Mouse (Mus musculus) liver, embryonic 11.5 days (tissue): ENCODE data around the gene Dexi. TPM values are rescaled to one million over a fixed set of nuclear protein-coding genes. Genes with fewer than 3 reads are reported as not detected.

Experiments
- ATAC-seq: fragments of 200-750 bp; cut with Nextera tagmentation; replicated peaks from 2 replicates; pipeline ENCODE4 v1.8.0; 2017; ENCODE audit warnings: moderate number of reproducible peaks, mild to moderate bottlenecking, moderate TSS enrichment, moderate library complexity; ENCODE audit not compliant: low FRiP score
- DNase-seq: peaks from one replicate; pipeline ENCODE4 v3.0.0-alpha.2; 2017; ENCODE audit warnings: low spot score
- H3K27ac ChIP-seq: fragments of 300-500 bp; sonication (generic); 2 replicates; pipeline ENCODE4 v1.5.1; 2014; ENCODE audit warnings: mild to moderate bottlenecking, low read depth, low read length, control low read depth
- H3K27me3 ChIP-seq: fragments of 300-500 bp; sonication (generic); replicated peaks from 2 replicates; pipeline ENCODE4 v1.6.1; 2014; ENCODE audit warnings: low read length, mixed read lengths; ENCODE audit not compliant: control insufficient read depth, insufficient read depth
- H3K36me3 ChIP-seq: fragments of 300-500 bp; sonication (generic); 2 replicates; pipeline ENCODE4 v1.6.1; 2014; ENCODE audit warnings: mild to moderate bottlenecking, low read length, moderate library complexity, mixed read lengths; ENCODE audit not compliant: control insufficient read depth, insufficient read depth
- H3K4me1 ChIP-seq: fragments of 300-500 bp; sonication (generic); replicated peaks from 2 replicates; pipeline ENCODE4 v1.6.1; 2014; ENCODE audit warnings: low read length, mixed read lengths; ENCODE audit not compliant: control insufficient read depth, insufficient read depth
- H3K4me2 ChIP-seq: fragments of 300-500 bp; sonication (generic); 2 replicates; pipeline ENCODE4 v1.6.1; 2014; ENCODE audit warnings: mild to moderate bottlenecking, control low read depth, moderate library complexity
- H3K4me3 ChIP-seq: fragments of 300-500 bp; sonication (generic); 2 replicates; pipeline ENCODE4 v1.5.1; 2014; ENCODE audit warnings: low read depth, low read length, control low read depth
- H3K9ac ChIP-seq: fragments of 300-500 bp; sonication (generic); 2 replicates; pipeline ENCODE4 v1.6.1; 2014; ENCODE audit warnings: low read depth, low read length, control low read depth
- H3K9me3 ChIP-seq: fragments of 300-500 bp; sonication (generic); 2 replicates; pipeline ENCODE4 v1.6.1; 2016; ENCODE audit warnings: low read length, inconsistent platforms, mixed read lengths; ENCODE audit not compliant: control insufficient read depth
- WGBS: fragments of 180-500 bp; shearing (Covaris S2); extraction: QIAGEN DNeasy Blood & Tissue Kit; methylation state at CpG from one replicate; pipeline ENCODE4 v1.1.7; 2014; 5-methylcytosine and 5-hydroxymethylcytosine counted together
- polyA plus RNA-seq: library from polyadenylated mRNA; unstranded; fragments of >200 nt; fragmentation: Nextera tagmentation; extraction: Ambion mirVana; gene quantifications from 2 replicates; pipeline ENCODE4 v1.2.1, GENCODE M21; 2014

The Dexi gene
- polyA plus RNA-seq, 1 experiment from 2014 or later, result 9.6 TPM

GRCm38 (mm10) chr16:10520908-10521614 is 21.8 kb downstream of the Dexi start:
- peak; percentile 60 for DNase-seq
- Histone ChIP-seq H3K36me3 (no peaks in the 10 kb centered on the region), H3K27ac (no peak overlapping the region), H3K4me1 (no peaks in the 10 kb centered on the region), H3K9ac (no peak overlapping the region), H3K27me3 (no peaks in the 10 kb centered on the region), H3K9me3 (no peaks in the 10 kb centered on the region), H3K4me2 (no peak overlapping the region), H3K4me3 (no peak overlapping the region)
- 40% methylated on average over 2 of the region's 2 CpGs for WGBS
- no peak; the same call in 1 of the 2 replicates for ATAC-seq

GRCm38 (mm10) chr16:10518030-10518429 is 24.8 kb downstream of the Dexi start:
- no peaks in the 10 kb centered on the region for H3K27me3 ChIP-seq
- no peak overlapping the region for H3K4me2 ChIP-seq
- no peak for ATAC-seq
- no peak for DNase-seq
- no peak overlapping the region for H3K4me3 ChIP-seq
- no peaks in the 10 kb centered on the region for H3K9me3 ChIP-seq
- H3K36me3 ChIP-seq, result no peaks in the 10 kb centered on the region
- no peak overlapping the region for H3K9ac ChIP-seq
- 41% methylated on average over 5 of the region's 5 CpGs for WGBS
- no peaks in the 10 kb centered on the region for H3K4me1 ChIP-seq
- H3K27ac ChIP-seq, result no peak overlapping the region

GRCm38 (mm10) chr16:10515953-10516572 is 26.8 kb downstream of the Dexi start:
- Histone ChIP-seq H3K4me3 (no peak overlapping the region), H3K9me3 (no peaks in the 10 kb centered on the region), H3K36me3 (no peaks in the 10 kb centered on the region), H3K27me3 (no peaks in the 10 kb centered on the region), H3K9ac (no peak overlapping the region), H3K4me2 (no peak overlapping the region), H3K4me1 (no peaks in the 10 kb centered on the region), H3K27ac (no peak overlapping the region)
- 86% methylated on average over 12 of the region's 12 CpGs for WGBS
- ATAC-seq, result no peak
- DNase-seq, result no peak

- Histone ChIP-seq H3K9ac (no peak overlapping the region), H3K4me1 (no peaks in the 10 kb centered on the region), H3K9me3 (no peaks in the 10 kb centered on the region), H3K4me2 (no peak overlapping the region), H3K4me3 (no peak overlapping the region), H3K36me3 (no peaks in the 10 kb centered on the region), H3K27ac (no peak overlapping the region), H3K27me3 (no peaks in the 10 kb centered on the region)
- DNase-seq (no peak), ATAC-seq (no peak)
- 75% methylated on average over 12 of the region's 12 CpGs for WGBS
Observed at GRCm38 (mm10) chr16:10511134-10511520, 31.7 kb downstream of the Dexi start.

GRCm38 (mm10) chr16:10510477-10511133 is 32.2 kb downstream of the Dexi start:
- ATAC-seq, result no peak
- Histone ChIP-seq H3K4me1 (no peaks in the 10 kb centered on the region), H3K4me2 (no peak overlapping the region), H3K27ac (no peak overlapping the region), H3K36me3 (no peaks in the 10 kb centered on the region), H3K9me3 (no peaks in the 10 kb centered on the region), H3K4me3 (no peak overlapping the region), H3K27me3 (no peaks in the 10 kb centered on the region), H3K9ac (no peak overlapping the region)
- 55% methylated on average over 14 of the region's 14 CpGs for WGBS
- DNase-seq, result no peak

- H3K27ac ChIP-seq, result no peak overlapping the region
- no peak overlapping the region for H3K9ac ChIP-seq
- no peak overlapping the region for H3K4me3 ChIP-seq
- no peak overlapping the region for H3K4me2 ChIP-seq
- 64% methylated on average over 6 of the region's 6 CpGs for WGBS
- ATAC-seq, result no peak
- H3K27me3 ChIP-seq, result no peaks in the 10 kb centered on the region
- DNase-seq, result no peak
- H3K4me1 ChIP-seq, result no peaks in the 10 kb centered on the region
- no peaks in the 10 kb centered on the region for H3K9me3 ChIP-seq
- H3K36me3 ChIP-seq, result no peaks in the 10 kb centered on the region
Observed at GRCm38 (mm10) chr16:10508691-10509090, 34.2 kb downstream of the Dexi start.

- H3K4me2 ChIP-seq, result no peak overlapping the region
- 74% methylated on average over 4 of the region's 4 CpGs for WGBS
- H3K36me3 ChIP-seq, result no peaks in the 10 kb centered on the region
- ATAC-seq (no peak), DNase-seq (no peak)
- no peak overlapping the region for H3K27ac ChIP-seq
- no peak overlapping the region for H3K4me3 ChIP-seq
- H3K9me3 ChIP-seq, result no peaks in the 10 kb centered on the region
- no peaks in the 10 kb centered on the region for H3K27me3 ChIP-seq
- H3K9ac ChIP-seq, result no peak overlapping the region
- no peaks in the 10 kb centered on the region for H3K4me1 ChIP-seq
Observed at GRCm38 (mm10) chr16:10507445-10507844, 35.4 kb downstream of the Dexi start.

GRCm38 (mm10) chr16:10503058-10503457 is 39.8 kb downstream of the Dexi start:
- no peaks in the 10 kb centered on the region for H3K27me3 ChIP-seq
- no peaks in the 10 kb centered on the region for H3K4me1 ChIP-seq
- no peak overlapping the region for H3K9ac ChIP-seq
- no peak for DNase-seq
- H3K9me3 ChIP-seq, result no peaks in the 10 kb centered on the region
- H3K27ac ChIP-seq, result no peak overlapping the region
- H3K4me3 ChIP-seq, result no peak overlapping the region
- ATAC-seq, result no peak
- H3K36me3 ChIP-seq, result no peaks in the 10 kb centered on the region
- WGBS, result 55% methylated on average over 2 of the region's 2 CpGs
- H3K4me2 ChIP-seq, result no peak overlapping the region
